Mouse (Mus musculus): ENCODE data around the gene Dnah14. TPM values are rescaled to one million over a fixed set of nuclear protein-coding genes. Genes with fewer than 3 reads are reported as not detected.

The Dnah14 gene
- polyA plus RNA-seq (2012; rRNA removed) = 2.2 and 4.0 TPM in 2 replicates

DNA sequence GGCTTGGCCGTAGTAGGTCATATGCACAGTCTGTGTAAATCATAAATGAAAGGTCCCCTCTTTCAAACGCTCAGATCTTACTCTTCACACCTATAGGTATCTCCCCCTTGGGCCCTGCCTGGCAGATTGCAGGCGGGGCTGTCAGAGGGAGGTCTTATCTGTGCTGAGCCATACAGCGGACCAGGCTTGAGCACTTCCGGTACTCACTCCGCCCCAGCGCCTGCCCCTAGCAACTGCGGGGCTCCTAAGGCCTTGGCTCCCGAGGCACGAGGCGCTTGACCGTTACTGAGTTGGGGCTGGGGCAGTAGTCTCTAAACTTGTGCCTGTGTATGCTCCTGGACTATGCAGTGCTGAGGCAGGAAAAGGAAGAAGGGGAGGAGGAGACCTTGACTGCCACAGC, at the start of gene Dnah14:
Gene Dnah14, plus strand, starts transcription at position 238 of the 400 bp plus-strand sequence.
- Histone ChIP-seq H3K27ac (ENCODE audit: insufficient read depth, low read length) (no peak within 1 kb of the TSS), H3K4me3 (ENCODE audit: insufficient read depth, low read length) (no peak within 1 kb of the TSS), H3K4me1 (ENCODE audit: control insufficient read depth, insufficient read depth, low read length) (no peaks in the 10 kb centered on the region)
- TF ChIP-seq POLR2A (IDR thresholded peaks at IDR 0.05; ENCODE audit: extremely low read depth, insufficient read depth, low read length) (no peak), CTCF (IDR thresholded peaks at IDR 0.05; ENCODE audit: extremely low read depth, insufficient read depth, low read length) (no peak)

DNA sequence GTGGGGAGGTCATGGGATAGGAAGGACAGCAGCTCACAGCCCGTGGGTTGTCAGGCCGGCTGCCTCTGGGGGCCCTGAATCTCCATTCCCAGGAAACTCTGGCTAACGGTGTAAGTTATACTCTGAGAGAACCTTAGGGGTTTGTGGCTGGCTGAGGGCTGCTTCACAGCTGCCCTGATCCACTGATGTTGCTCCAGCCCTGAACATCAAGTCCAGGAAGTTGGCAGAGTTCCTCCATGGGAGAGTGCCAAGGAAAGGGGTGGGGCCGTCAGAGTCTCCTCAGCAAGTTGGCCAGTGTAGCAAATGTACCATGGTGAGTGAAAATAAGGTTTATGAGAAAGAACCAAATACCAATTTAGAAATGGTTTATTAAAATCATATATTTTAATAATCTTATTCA, 47.0 kb upstream of the Dnah14 start:
- H3K27ac ChIP-seq (ENCODE audit: insufficient read depth, low read length) = no peak overlapping the region
- no peaks in the 10 kb centered on the region for H3K4me1 ChIP-seq (ENCODE audit: control insufficient read depth, insufficient read depth, low read length)
- TF ChIP-seq CTCF (IDR thresholded peaks at IDR 0.05; ENCODE audit: extremely low read depth, insufficient read depth, low read length) = no peak
- TF ChIP-seq POLR2A (IDR thresholded peaks at IDR 0.05; ENCODE audit: extremely low read depth, insufficient read depth, low read length) = no peak
- H3K4me3 ChIP-seq (ENCODE audit: insufficient read depth, low read length) = no peak overlapping the region

DNA sequence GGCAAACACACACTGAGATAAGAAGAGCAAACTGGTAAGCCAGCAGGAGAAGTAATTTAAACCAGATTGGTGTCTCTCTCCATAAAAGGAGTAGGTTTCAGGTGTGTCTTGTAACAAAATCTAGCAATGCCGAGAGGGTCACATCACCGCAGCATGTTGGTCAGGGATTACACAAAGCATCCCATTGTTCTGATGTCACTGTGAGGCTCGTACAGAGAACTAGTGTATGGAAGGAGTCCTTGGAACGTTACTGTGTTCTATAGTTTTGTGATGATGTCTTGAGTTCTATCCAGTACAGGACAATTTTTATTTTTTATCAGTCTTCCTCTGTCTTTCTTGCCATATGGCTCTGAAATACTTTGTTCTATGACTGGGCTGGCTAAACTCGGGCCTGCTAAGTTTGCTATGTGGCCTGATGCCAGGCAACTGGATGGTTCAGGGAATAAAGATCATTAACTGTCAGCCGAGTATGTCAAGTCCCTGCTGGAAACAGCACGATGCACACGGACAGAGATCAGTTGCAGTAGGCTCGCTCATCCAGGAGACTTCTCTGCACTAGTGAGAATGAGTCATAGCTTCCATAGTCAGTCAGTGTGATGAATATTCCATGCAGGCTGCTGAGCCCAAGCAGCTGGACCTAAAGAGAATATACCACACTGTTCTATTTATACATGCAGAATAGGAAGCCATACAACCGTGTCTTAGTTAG, 41.0 kb upstream of the Dnah14 start:
- no peak for TF ChIP-seq POLR2A (IDR thresholded peaks at IDR 0.05; ENCODE audit: extremely low read depth, insufficient read depth, low read length)
- no peak for TF ChIP-seq CTCF (IDR thresholded peaks at IDR 0.05; ENCODE audit: extremely low read depth, insufficient read depth, low read length)
- Histone ChIP-seq H3K4me1 (ENCODE audit: control insufficient read depth, insufficient read depth, low read length) (peaks cover 7% of the 10 kb centered on the region; the same call in 1 of the 2 replicates), H3K4me3 (ENCODE audit: insufficient read depth, low read length) (no peak overlapping the region), H3K27ac (ENCODE audit: insufficient read depth, low read length) (no peak overlapping the region)

DNA sequence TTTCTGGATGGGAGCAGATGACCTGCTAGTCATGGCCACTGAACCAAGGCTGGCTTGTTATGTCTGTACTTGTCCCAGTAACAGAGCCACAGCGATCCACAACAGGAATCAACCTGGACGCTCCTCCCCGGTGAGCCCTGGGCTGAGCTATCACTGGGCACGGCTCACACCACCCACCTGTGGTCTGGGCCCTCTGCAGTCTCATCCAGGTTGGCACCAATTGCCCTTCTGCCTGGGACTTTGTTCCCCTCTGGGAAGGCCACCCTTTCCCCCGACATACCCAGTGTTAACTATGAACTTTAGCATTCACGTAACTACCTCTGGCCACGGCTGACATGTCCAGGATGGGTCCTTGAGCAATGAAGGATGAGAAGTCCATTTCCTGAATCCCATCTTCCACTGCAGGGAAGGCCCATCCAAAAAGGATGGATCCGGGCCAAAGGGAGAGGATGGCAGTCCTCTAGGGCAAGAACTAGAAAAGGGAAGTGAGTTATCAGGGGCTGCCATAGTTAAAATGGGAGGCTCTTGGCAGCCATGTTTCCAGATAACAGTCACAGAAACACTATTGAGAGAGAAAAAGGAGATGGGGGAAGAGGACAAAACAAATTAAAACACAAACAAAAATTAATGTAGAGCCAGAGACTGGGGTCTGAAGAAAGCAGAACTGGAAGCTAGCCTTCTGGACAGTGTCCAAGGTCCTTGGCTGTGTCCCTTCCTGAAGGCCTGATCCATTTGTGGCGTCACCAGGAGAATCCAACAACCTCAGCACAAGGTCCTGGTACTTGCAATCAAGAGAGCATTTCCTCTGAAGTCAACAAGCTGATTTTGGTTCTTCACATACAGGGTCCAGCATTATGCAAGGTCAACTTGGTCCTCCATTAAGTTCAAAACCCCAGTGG, 38.5 kb upstream of the Dnah14 start:
- Histone ChIP-seq H3K27ac (ENCODE audit: insufficient read depth, low read length) (no peak overlapping the region), H3K4me3 (ENCODE audit: insufficient read depth, low read length) (no peak overlapping the region), H3K4me1 (ENCODE audit: control insufficient read depth, insufficient read depth, low read length) (peaks cover 7% of the 10 kb centered on the region; the same call in 1 of the 2 replicates)
- no peak for TF ChIP-seq POLR2A (IDR thresholded peaks at IDR 0.05; ENCODE audit: extremely low read depth, insufficient read depth, low read length)
- no peak for TF ChIP-seq CTCF (IDR thresholded peaks at IDR 0.05; ENCODE audit: extremely low read depth, insufficient read depth, low read length)

- Histone ChIP-seq H3K4me3 (ENCODE audit: insufficient read depth, low read length) (no peak overlapping the region), H3K27ac (ENCODE audit: insufficient read depth, low read length) (no peak overlapping the region), H3K4me1 (ENCODE audit: control insufficient read depth, insufficient read depth, low read length) (peaks cover 7% of the 10 kb centered on the region; the same call in 1 of the 2 replicates)
- TF ChIP-seq CTCF (IDR thresholded peaks at IDR 0.05; ENCODE audit: extremely low read depth, insufficient read depth, low read length) (no peak), POLR2A (IDR thresholded peaks at IDR 0.05; ENCODE audit: extremely low read depth, insufficient read depth, low read length) (no peak)
Measured at GRCm38 (mm10) chr1:181539846-181540769, 36.3 kb upstream of the Dnah14 start.

- H3K4me3 ChIP-seq (ENCODE audit: insufficient read depth, low read length) = no peak overlapping the region
- no peak overlapping the region for H3K27ac ChIP-seq (ENCODE audit: insufficient read depth, low read length)
- TF ChIP-seq POLR2A (IDR thresholded peaks at IDR 0.05; ENCODE audit: extremely low read depth, insufficient read depth, low read length) (no peak), CTCF (IDR thresholded peaks at IDR 0.05; ENCODE audit: extremely low read depth, insufficient read depth, low read length) (peak; percentile 35; the same call in 1 of the 2 replicates)
- H3K4me1 ChIP-seq (ENCODE audit: control insufficient read depth, insufficient read depth, low read length) = no peaks in the 10 kb centered on the region
Measured at GRCm38 (mm10) chr1:181543711-181544383, 32.5 kb upstream of the Dnah14 start.

- Histone ChIP-seq H3K4me1 (ENCODE audit: control insufficient read depth, insufficient read depth, low read length) (0 out of 2 replicates have a peak, but pooled peaks cover 3% of the 10 kb centered on the region), H3K27ac (ENCODE audit: insufficient read depth, low read length) (no peak overlapping the region), H3K4me3 (ENCODE audit: insufficient read depth, low read length) (no peak overlapping the region)
- TF ChIP-seq POLR2A (IDR thresholded peaks at IDR 0.05; ENCODE audit: extremely low read depth, insufficient read depth, low read length) (no peak), CTCF (IDR thresholded peaks at IDR 0.05; ENCODE audit: extremely low read depth, insufficient read depth, low read length) (peak; percentile 90)
Measured at GRCm38 (mm10) chr1:181545044-181545772, 31.2 kb upstream of the Dnah14 start.

DNA sequence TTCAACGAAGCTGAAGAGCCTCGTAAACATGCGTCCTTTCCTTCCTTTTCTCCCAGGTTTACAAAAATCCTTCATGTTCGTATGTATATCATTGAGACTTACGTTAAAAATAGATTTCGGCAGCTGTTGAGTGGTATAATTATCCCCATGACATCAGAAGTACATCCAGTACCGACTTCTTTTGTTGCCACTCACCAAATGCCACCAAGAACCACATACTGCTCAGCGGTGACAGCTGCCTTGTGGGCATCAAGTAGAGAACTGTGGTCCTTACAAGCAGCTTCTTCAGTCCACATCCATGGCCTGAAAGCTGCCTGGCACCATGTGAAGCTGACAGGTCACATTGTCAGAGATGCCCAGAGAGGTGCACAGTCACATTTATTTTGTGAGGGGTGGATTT, 26.4 kb upstream of the Dnah14 start:
- H3K4me1 ChIP-seq (ENCODE audit: control insufficient read depth, insufficient read depth, low read length) = peaks cover 4% of the 10 kb centered on the region; the same call in 1 of the 2 replicates
- no peak overlapping the region for H3K4me3 ChIP-seq (ENCODE audit: insufficient read depth, low read length)
- no peak overlapping the region for H3K27ac ChIP-seq (ENCODE audit: insufficient read depth, low read length)
- TF ChIP-seq CTCF (IDR thresholded peaks at IDR 0.05; ENCODE audit: extremely low read depth, insufficient read depth, low read length) = no peak
- no peak for TF ChIP-seq POLR2A (IDR thresholded peaks at IDR 0.05; ENCODE audit: extremely low read depth, insufficient read depth, low read length)
